Mouse (Mus musculus): ENCODE data around the gene Prpf40a. TPM values are rescaled to one million over a fixed set of nuclear protein-coding genes. Genes with fewer than 3 reads are reported as not detected.
A peak's percentile ranks its signal among the peaks of the same experiment; 100 is the strongest.

Gene Prpf40a
- polyA plus RNA-seq, 1 experiment, result 14.2 TPM

GRCm38 (mm10) chr2:53173966-53174365, 17.1 kb downstream of the Prpf40a start:
- no peak overlapping the region for H3K4me3 ChIP-seq (ENCODE audit: extremely low read depth, insufficient read depth, insufficient read length)
- H3K4me1 ChIP-seq (ENCODE audit: control insufficient read depth, insufficient read depth, insufficient read length), result no peaks in the 10 kb centered on the region
- H3K27ac ChIP-seq (ENCODE audit: insufficient read depth, low read length), result no peak overlapping the region
- DNase-seq (ENCODE audit: low read depth in 1 of 2, low spot score in 2 of 2), result no peak
- no peak for TF ChIP-seq CTCF (IDR thresholded peaks at IDR 0.05; ENCODE audit: extremely low read depth, insufficient read depth, insufficient read length, insufficient replicate concordance)
- TF ChIP-seq POLR2A (IDR thresholded peaks at IDR 0.05; ENCODE audit: low read depth, low read length), result no peak
- peaks cover 12% of the 10 kb centered on the region for H3K36me3 ChIP-seq (ENCODE audit: control insufficient read depth, insufficient read depth, low read length)
- H3K27me3 ChIP-seq (ENCODE audit: control insufficient read depth, insufficient read depth, low read length), result no peaks in the 10 kb centered on the region

GRCm38 (mm10) chr2:53146852-53147251, 44.2 kb downstream of the Prpf40a start:
- H3K27ac ChIP-seq (ENCODE audit: insufficient read depth, low read length), result no peak overlapping the region
- no peaks in the 10 kb centered on the region; the same call in 1 of the 2 replicates for H3K4me1 ChIP-seq (ENCODE audit: control insufficient read depth, insufficient read depth, insufficient read length)
- DNase-seq (ENCODE audit: low read depth in 1 of 2, low spot score in 2 of 2), result no peak
- peaks cover 28% of the 10 kb centered on the region for H3K36me3 ChIP-seq (ENCODE audit: control insufficient read depth, insufficient read depth, low read length)
- H3K4me3 ChIP-seq (ENCODE audit: extremely low read depth, insufficient read depth, insufficient read length), result no peak overlapping the region
- TF ChIP-seq POLR2A (IDR thresholded peaks at IDR 0.05; ENCODE audit: low read depth, low read length), result no peak
- TF ChIP-seq CTCF (IDR thresholded peaks at IDR 0.05; ENCODE audit: extremely low read depth, insufficient read depth, insufficient read length, insufficient replicate concordance), result no peak
- no peaks in the 10 kb centered on the region for H3K27me3 ChIP-seq (ENCODE audit: control insufficient read depth, insufficient read depth, low read length)

DNA sequence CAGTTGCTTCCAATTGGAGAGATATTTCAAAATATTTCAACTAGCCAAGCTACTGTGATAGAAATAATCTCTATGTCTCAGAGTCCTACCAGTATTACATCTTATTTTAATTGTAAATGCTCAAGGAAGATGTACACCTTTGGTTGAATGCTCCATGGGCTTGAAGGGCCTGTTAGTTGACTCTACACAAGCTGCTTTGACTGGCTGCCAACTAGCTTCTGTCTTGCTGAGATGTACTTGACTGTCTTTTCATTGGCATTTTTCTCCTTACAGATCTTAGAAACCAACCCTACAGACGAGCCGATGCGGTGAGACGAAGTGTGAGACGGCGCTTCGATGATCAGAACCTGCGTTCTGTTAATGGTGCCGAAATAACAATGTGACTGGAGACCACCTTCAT, 59.5 kb downstream of the Prpf40a start:
- no peaks in the 10 kb centered on the region for H3K36me3 ChIP-seq (ENCODE audit: control insufficient read depth, insufficient read depth, low read length)
- no peaks in the 10 kb centered on the region for H3K4me1 ChIP-seq (ENCODE audit: control insufficient read depth, insufficient read depth, insufficient read length)
- WGBS, result 97% methylated on average over 9 of the region's 9 CpGs
- H3K4me3 ChIP-seq (ENCODE audit: extremely low read depth, insufficient read depth, insufficient read length), result no peak overlapping the region
- no peak for DNase-seq (ENCODE audit: low read depth in 1 of 2, low spot score in 2 of 2)
- H3K27ac ChIP-seq (ENCODE audit: insufficient read depth, low read length), result no peak overlapping the region
- no peaks in the 10 kb centered on the region for H3K27me3 ChIP-seq (ENCODE audit: control insufficient read depth, insufficient read depth, low read length)
- no peak for TF ChIP-seq CTCF (IDR thresholded peaks at IDR 0.05; ENCODE audit: extremely low read depth, insufficient read depth, insufficient read length, insufficient replicate concordance)
- TF ChIP-seq POLR2A (IDR thresholded peaks at IDR 0.05; ENCODE audit: low read depth, low read length), result no peak

DNA sequence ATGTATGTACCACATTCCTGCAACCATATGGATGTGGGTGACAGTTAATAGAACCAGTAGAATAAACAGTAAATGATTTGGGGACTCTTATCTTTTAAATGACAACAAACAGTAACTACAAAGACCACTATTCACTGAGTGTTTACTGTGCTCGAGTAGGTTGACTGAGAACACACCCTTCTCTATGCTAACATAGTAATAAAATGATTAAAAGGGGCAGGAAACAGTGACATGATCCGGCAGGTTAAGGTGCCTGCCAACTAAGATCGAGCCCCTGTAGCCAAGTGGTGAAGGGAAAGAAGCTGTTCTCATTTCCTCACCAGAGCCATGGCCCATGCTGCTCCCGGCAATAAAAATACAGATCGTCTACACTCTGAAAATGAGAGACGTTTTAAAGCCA, 62.0 kb downstream of the Prpf40a start:
- no peak overlapping the region for H3K27ac ChIP-seq (ENCODE audit: insufficient read depth, low read length)
- TF ChIP-seq POLR2A (IDR thresholded peaks at IDR 0.05; ENCODE audit: low read depth, low read length) (no peak), CTCF (IDR thresholded peaks at IDR 0.05; ENCODE audit: extremely low read depth, insufficient read depth, insufficient read length, insufficient replicate concordance) (no peak)
- 85% methylated on average over 6 of the region's 6 CpGs for WGBS
- H3K27me3 ChIP-seq (ENCODE audit: control insufficient read depth, insufficient read depth, low read length), result no peaks in the 10 kb centered on the region
- H3K36me3 ChIP-seq (ENCODE audit: control insufficient read depth, insufficient read depth, low read length), result no peaks in the 10 kb centered on the region
- no peak overlapping the region for H3K4me3 ChIP-seq (ENCODE audit: extremely low read depth, insufficient read depth, insufficient read length)
- no peaks in the 10 kb centered on the region for H3K4me1 ChIP-seq (ENCODE audit: control insufficient read depth, insufficient read depth, insufficient read length)
- no peak for DNase-seq (ENCODE audit: low read depth in 1 of 2, low spot score in 2 of 2)

GRCm38 (mm10) chr2:53125998-53126397, 65.1 kb downstream of the Prpf40a start:
- Histone ChIP-seq H3K4me1 (ENCODE audit: control insufficient read depth, insufficient read depth, insufficient read length) (no peaks in the 10 kb centered on the region), H3K4me3 (ENCODE audit: extremely low read depth, insufficient read depth, insufficient read length) (no peak overlapping the region), H3K27ac (ENCODE audit: insufficient read depth, low read length) (no peak overlapping the region), H3K27me3 (ENCODE audit: control insufficient read depth, insufficient read depth, low read length) (no peaks in the 10 kb centered on the region), H3K36me3 (ENCODE audit: control insufficient read depth, insufficient read depth, low read length) (no peaks in the 10 kb centered on the region)
- TF ChIP-seq CTCF (IDR thresholded peaks at IDR 0.05; ENCODE audit: extremely low read depth, insufficient read depth, insufficient read length, insufficient replicate concordance) (no peak), POLR2A (IDR thresholded peaks at IDR 0.05; ENCODE audit: low read depth, low read length) (no peak)
- 92% methylated on average over 3 of the region's 3 CpGs for WGBS
- DNase-seq (ENCODE audit: low read depth in 1 of 2, low spot score in 2 of 2), result no peak

DNA sequence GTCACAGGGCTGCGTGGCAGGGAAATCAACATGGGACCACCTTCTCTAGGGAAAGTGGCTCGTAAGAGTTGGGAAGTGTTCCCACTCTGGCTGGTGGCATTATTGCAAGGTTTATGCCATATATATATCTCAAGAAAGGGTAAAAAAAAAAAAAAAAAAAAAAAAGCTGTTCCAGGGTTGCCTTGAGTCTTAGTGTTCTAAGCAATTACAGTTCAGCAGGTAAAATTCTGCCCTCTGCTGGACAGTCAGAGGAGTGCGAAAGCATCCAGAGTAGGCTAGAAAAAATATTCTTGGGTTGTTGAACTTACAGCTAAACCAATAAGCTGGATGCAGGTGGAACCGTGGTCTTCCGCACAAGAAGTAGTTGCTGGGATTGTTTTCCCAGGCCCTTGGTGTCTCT, 69.3 kb downstream of the Prpf40a start:
- WGBS, result 65% methylated on average over 5 of the region's 5 CpGs
- Histone ChIP-seq H3K27ac (ENCODE audit: insufficient read depth, low read length) (no peak overlapping the region), H3K27me3 (ENCODE audit: control insufficient read depth, insufficient read depth, low read length) (no peaks in the 10 kb centered on the region), H3K4me1 (ENCODE audit: control insufficient read depth, insufficient read depth, insufficient read length) (no peaks in the 10 kb centered on the region), H3K4me3 (ENCODE audit: extremely low read depth, insufficient read depth, insufficient read length) (no peak overlapping the region), H3K36me3 (ENCODE audit: control insufficient read depth, insufficient read depth, low read length) (no peaks in the 10 kb centered on the region)
- DNase-seq (ENCODE audit: low read depth in 1 of 2, low spot score in 2 of 2), result peak in 1 of 2 experiments; percentile 14
- TF ChIP-seq CTCF (IDR thresholded peaks at IDR 0.05; ENCODE audit: extremely low read depth, insufficient read depth, insufficient read length, insufficient replicate concordance) (peak; percentile 19; the same call in 1 of the 2 replicates), POLR2A (IDR thresholded peaks at IDR 0.05; ENCODE audit: low read depth, low read length) (no peak)

GRCm38 (mm10) chr2:53108547-53108946, 82.5 kb downstream of the Prpf40a start:
- Histone ChIP-seq H3K27ac (ENCODE audit: insufficient read depth, low read length) (no peak overlapping the region), H3K36me3 (ENCODE audit: control insufficient read depth, insufficient read depth, low read length) (no peaks in the 10 kb centered on the region), H3K27me3 (ENCODE audit: control insufficient read depth, insufficient read depth, low read length) (no peaks in the 10 kb centered on the region), H3K4me3 (ENCODE audit: extremely low read depth, insufficient read depth, insufficient read length) (no peak overlapping the region), H3K4me1 (ENCODE audit: control insufficient read depth, insufficient read depth, insufficient read length) (no peaks in the 10 kb centered on the region)
- DNase-seq (ENCODE audit: low read depth in 1 of 2, low spot score in 2 of 2), result no peak
- TF ChIP-seq CTCF (IDR thresholded peaks at IDR 0.05; ENCODE audit: extremely low read depth, insufficient read depth, insufficient read length, insufficient replicate concordance) (no peak), POLR2A (IDR thresholded peaks at IDR 0.05; ENCODE audit: low read depth, low read length) (no peak)
- 88% methylated on average over 5 of the region's 5 CpGs for WGBS

Data from spleen, adult 2 months (tissue).